Mouse (Mus musculus) intestine, embryonic 14.5 days (tissue): ENCODE results near the gene Dennd4a. TPM values are rescaled to one million over a fixed set of nuclear protein-coding genes. Genes with fewer than 3 reads are reported as not detected.

Source experiments
- ATAC-seq: fragments of 200-750 bp; cut with Nextera tagmentation; replicated peaks from 2 replicates; pipeline ENCODE4 v1.8.0; 2017; ENCODE audit warnings: low read depth, moderate number of reproducible peaks, moderate TSS enrichment, moderate library complexity; ENCODE audit not compliant: low FRiP score, low TSS enrichment
- DNase-seq: peaks from one replicate; pipeline ENCODE4 v3.0.0-alpha.2; 2018; ENCODE audit warnings: low spot score
- H3K27ac ChIP-seq: fragments of 300-500 bp; sonication (generic); 2 replicates; pipeline ENCODE4 v1.5.1; 2014; ENCODE audit warnings: low read depth, mild to moderate bottlenecking, control low read depth
- H3K27me3 ChIP-seq: fragments of 300-500 bp; sonication (generic); replicated peaks from 2 replicates; pipeline ENCODE4 v1.6.1; 2014; ENCODE audit warnings: low read length, control low read depth; ENCODE audit not compliant: control insufficient read depth, insufficient read depth
- H3K36me3 ChIP-seq: fragments of 300-500 bp; sonication (generic); 2 replicates; pipeline ENCODE4 v1.6.1; 2014; ENCODE audit warnings: low read length, control low read depth; ENCODE audit not compliant: control insufficient read depth, insufficient read depth
- H3K4me1 ChIP-seq: fragments of 300-500 bp; sonication (generic); replicated peaks from 2 replicates; pipeline ENCODE4 v1.6.1; 2014; ENCODE audit warnings: low read length, control low read depth, mixed read lengths; ENCODE audit not compliant: control insufficient read depth, insufficient read depth
- H3K4me2 ChIP-seq: fragments of 300-500 bp; sonication (generic); 2 replicates; pipeline ENCODE4 v1.6.1; 2014; ENCODE audit warnings: low read length
- H3K4me3 ChIP-seq: fragments of 300-500 bp; sonication (generic); 2 replicates; pipeline ENCODE4 v1.5.1; 2014; ENCODE audit warnings: low read depth, low read length, control low read depth, mixed read lengths
- H3K9ac ChIP-seq: fragments of 300-500 bp; sonication (generic); 2 replicates; pipeline ENCODE4 v1.6.1; 2014; ENCODE audit warnings: mild to moderate bottlenecking, low read length
- H3K9me3 ChIP-seq: fragments of 300-500 bp; sonication (generic); 2 replicates; pipeline ENCODE4 v1.6.1; 2016; ENCODE audit warnings: low read length, control low read depth; ENCODE audit not compliant: control insufficient read depth
- WGBS: fragments of 180-500 bp; shearing (Covaris S2); extraction: QIAGEN DNeasy Blood & Tissue Kit; methylation state at CpG from one replicate; pipeline ENCODE4 v1.1.7; 2014; 5-methylcytosine and 5-hydroxymethylcytosine counted together
- polyA plus RNA-seq: library from polyadenylated mRNA; unstranded; fragments of >200 nt; fragmentation: Nextera tagmentation; extraction: Ambion mirVana; gene quantifications from 2 replicates; pipeline ENCODE4 v1.2.1, GENCODE M21; 2014

Gene Dennd4a
- polyA plus RNA-seq, 1 experiment from 2014 or later, result 6.4 TPM

DNA sequence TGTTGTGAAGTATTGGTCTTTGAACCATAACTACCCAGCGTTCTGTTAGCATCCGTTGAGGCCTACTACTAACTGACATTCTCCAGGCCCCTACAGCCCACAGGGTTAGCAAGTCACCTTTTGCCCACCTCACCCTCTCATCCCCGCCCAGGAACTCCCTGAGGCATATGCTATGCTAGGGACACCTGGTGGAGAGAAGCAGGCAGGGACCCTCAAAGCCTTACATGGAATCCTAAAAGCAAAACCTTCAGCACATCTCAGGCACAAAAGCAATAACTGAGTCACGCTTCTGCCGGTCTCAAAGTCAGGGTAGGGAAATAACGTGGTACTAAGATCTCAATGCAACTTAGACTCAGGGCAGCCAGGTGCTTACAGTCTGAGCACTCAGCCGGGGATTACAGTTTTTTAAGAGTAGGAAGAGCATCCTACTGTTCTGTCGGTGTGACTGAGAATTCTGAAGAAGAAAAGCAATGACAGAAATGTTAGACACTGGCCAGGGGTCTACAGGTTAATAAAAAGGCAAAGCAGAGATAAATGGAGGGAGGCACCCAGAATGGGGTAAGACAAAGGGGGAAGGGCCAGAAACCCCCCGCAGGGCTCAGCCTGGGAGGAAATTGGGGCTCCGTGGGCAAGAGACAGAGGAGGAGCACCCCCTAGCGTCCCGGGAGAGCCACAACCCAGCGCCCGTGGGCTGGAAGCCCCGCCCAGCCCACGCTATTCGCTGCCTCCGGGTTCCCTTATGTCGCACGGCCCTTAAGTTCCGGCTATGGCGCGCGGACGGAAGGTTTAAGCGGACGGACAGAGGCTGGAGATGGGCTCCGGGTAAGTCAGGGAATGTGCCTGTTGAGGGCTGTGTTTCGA is 149.2 kb downstream of the Dennd4a start, which contains the start of gene Ints14:
Gene Ints14 (plus strand): TSS at position 789 of the 861 bp plus-strand sequence.
- Histone ChIP-seq H3K4me2 (peak within 1 kb of the TSS; percentile 91), H3K27ac (peak within 1 kb of the TSS; percentile 87), H3K4me1 (peaks cover 7% of the 10 kb centered on the region; the same call in 1 of the 2 replicates), H3K9me3 (no peaks in the 10 kb centered on the region), H3K36me3 (peaks cover 29% of the 10 kb centered on the region), H3K4me3 (peak within 1 kb of the TSS; percentile 83), H3K9ac (peak within 1 kb of the TSS; percentile 93), H3K27me3 (no peaks in the 10 kb centered on the region)
- DNase-seq (peak; percentile 100), ATAC-seq (peak; percentile 97)
- 3% methylated on average over 29 of the region's 29 CpGs for WGBS

DNA sequence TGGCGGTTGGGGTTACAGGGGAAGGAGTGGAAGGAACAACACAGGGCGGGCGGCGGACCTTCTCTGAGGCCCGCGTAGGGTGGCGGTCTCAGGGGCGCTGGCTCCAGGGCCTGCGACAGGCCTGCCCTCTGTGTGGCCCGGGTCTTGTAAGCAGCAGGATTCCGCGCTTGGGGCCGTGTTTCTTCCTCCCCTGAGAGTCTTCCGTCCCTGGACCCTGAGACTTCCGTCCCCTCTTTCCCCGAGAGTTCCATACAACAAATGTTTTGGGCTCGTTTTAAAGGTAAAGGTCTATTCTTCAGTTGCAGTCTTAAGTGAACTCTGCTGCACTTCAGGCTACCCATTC is 149.8 kb downstream of the Dennd4a start:
- Histone ChIP-seq H3K9ac (peak overlapping the region; percentile 93), H3K4me2 (peak overlapping the region; percentile 91), H3K9me3 (no peaks in the 10 kb centered on the region), H3K4me1 (peaks cover 7% of the 10 kb centered on the region; the same call in 1 of the 2 replicates), H3K27me3 (no peaks in the 10 kb centered on the region), H3K36me3 (peaks cover 35% of the 10 kb centered on the region), H3K27ac (peak overlapping the region; percentile 87), H3K4me3 (peak overlapping the region; percentile 83)
- WGBS, result 0% methylated on average over 17 of the region's 17 CpGs
- DNase-seq (no peak), ATAC-seq (peak; percentile 79)

Other genes with a start within 250 kb of the Dennd4a start
- 376 and 391 TPM in 2 replicates for gene Rab11a, start 73.6 kb upstream of the Dennd4a start, polyA plus RNA-seq
- 0.03 and 0.08 TPM in 2 replicates for gene Slc24a1, start 140.3 kb downstream of the Dennd4a start, polyA plus RNA-seq
- 57.4 and 64.9 TPM in 2 replicates for gene Ints14, start 149.6 kb downstream of the Dennd4a start, polyA plus RNA-seq
- gene Hacd3, start 210.4 kb downstream of the Dennd4a start, polyA plus RNA-seq, result 66.5 and 80.3 TPM in 2 replicates
- gene Dpp8, start 221.1 kb downstream of the Dennd4a start, polyA plus RNA-seq, result 26.4 and 30.7 TPM in 2 replicates